Mouse (Mus musculus) lung, postnatal 0 days (tissue): Measurements from ENCODE around the gene Tmem100. TPM values are rescaled to one million over a fixed set of nuclear protein-coding genes. Genes with fewer than 3 reads are reported as not detected.

ENCODE experiments used
- ATAC-seq: fragments of 200-750 bp; cut with Nextera tagmentation; 2 replicates; pipeline ENCODE4 v1.8.0; 2017; ENCODE audit warnings: moderate library complexity
- DNase-seq: peaks from one replicate; pipeline ENCODE4 v3.0.0-alpha.2; 2016; ENCODE audit warnings: low spot score
- H3K27ac ChIP-seq: fragments of 300-500 bp; sonication (generic); 2 replicates; pipeline ENCODE4 v1.5.1; 2014; ENCODE audit warnings: antibody characterized with exemption, mild to moderate bottlenecking, low read length, mixed read lengths
- H3K27me3 ChIP-seq: fragments of 300-500 bp; sonication (generic); replicated peaks from 2 replicates; pipeline ENCODE4 v1.6.1; 2014; ENCODE audit warnings: low read length, mixed read lengths; ENCODE audit not compliant: insufficient read depth
- H3K36me3 ChIP-seq: fragments of 300-500 bp; sonication (generic); 2 replicates; pipeline ENCODE4 v1.6.1; 2014; ENCODE audit warnings: low read length, mixed read lengths; ENCODE audit not compliant: insufficient read depth
- H3K4me1 ChIP-seq: fragments of 300-500 bp; sonication (generic); 2 replicates; pipeline ENCODE4 v1.6.1; 2014; ENCODE audit warnings: antibody characterized with exemption, low read depth, low read length, mixed read lengths; ENCODE audit not compliant: insufficient read depth
- H3K4me2 ChIP-seq: fragments of 300-500 bp; sonication (generic); replicated peaks from 2 replicates; pipeline ENCODE4 v1.6.1; 2014; ENCODE audit warnings: low read depth, mild to moderate bottlenecking, low read length, moderate library complexity, mixed read lengths
- H3K4me3 ChIP-seq: fragments of 300-500 bp; sonication (generic); 2 replicates; pipeline ENCODE4 v1.5.1; 2014; ENCODE audit warnings: low read depth, low read length
- H3K9ac ChIP-seq: fragments of 300-500 bp; sonication (generic); replicated peaks from 2 replicates; pipeline ENCODE4 v1.6.1; 2014; ENCODE audit warnings: low read depth, mild to moderate bottlenecking
- H3K9me3 ChIP-seq: fragments of 300-500 bp; sonication (generic); 2 replicates; pipeline ENCODE4 v1.6.1; 2016; ENCODE audit warnings: low read length, mixed read lengths
- CTCF ChIP-seq: IDR thresholded peaks from 2 replicates; pipeline ENCODE4 v1.5.1; 2016; ENCODE audit warnings: antibody characterized with exemption, mild to moderate bottlenecking
- EP300 ChIP-seq: IDR thresholded peaks from 2 replicates; pipeline ENCODE4 v1.6.1; 2016; ENCODE audit warnings: antibody characterized with exemption, mild to moderate bottlenecking, control low read depth
- whole genome bisulfite sequencing: fragments of 180-500 bp; shearing (Covaris S2); extraction: QIAGEN DNeasy Blood & Tissue Kit; methylation state at CpG from one replicate; pipeline ENCODE4 v1.1.7; 2014; 5-methylcytosine and 5-hydroxymethylcytosine counted together
- polyA plus RNA-seq: library from polyadenylated mRNA; unstranded; fragments of >200 nt; fragmentation: Nextera tagmentation; extraction: Ambion mirVana; gene quantifications from 2 replicates; pipeline ENCODE4 v1.2.1, GENCODE M21; 2015

Tmem100 gene
- polyA plus RNA-seq, 1 experiment from 2014 or later = 283 TPM

DNA sequence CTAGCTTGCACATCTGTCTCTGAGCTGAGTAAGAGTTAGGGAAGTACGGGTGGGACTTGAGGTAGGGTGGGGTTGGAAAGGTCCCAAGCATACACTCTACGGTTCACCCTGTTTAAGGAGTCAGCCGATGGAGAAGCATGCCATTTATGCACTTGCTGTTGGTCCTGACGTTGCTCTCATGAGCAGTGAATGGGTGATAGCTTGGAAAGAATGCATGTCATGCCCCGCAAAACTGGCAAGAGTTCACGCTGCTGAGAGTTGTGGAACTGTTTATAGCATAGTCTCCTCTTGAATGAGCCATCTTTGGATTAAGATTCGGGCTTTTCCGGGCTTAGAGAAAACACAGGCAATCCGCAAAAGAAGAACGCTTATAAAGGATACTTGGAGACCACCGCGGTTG lies 4.5 kb downstream of the Tmem100 start:
- DNase-seq (no peak), ATAC-seq (no peak)
- Histone ChIP-seq H3K27ac (no peak overlapping the region), H3K9me3 (no peaks in the 10 kb centered on the region), H3K4me3 (no peak overlapping the region), H3K36me3 (no peaks in the 10 kb centered on the region), H3K9ac (no peak overlapping the region), H3K4me1 (peaks cover 3% of the 10 kb centered on the region; the same call in 1 of the 2 replicates), H3K4me2 (peak overlapping the region; percentile 8; the same call in 1 of the 2 replicates), H3K27me3 (no peaks in the 10 kb centered on the region)
- TF ChIP-seq EP300 (0 out of 2 replicates have a peak, but pooled peaks have one; percentile 27), CTCF (no peak)
- 56% methylated on average over 12 of the region's 12 CpGs for WGBS

DNA sequence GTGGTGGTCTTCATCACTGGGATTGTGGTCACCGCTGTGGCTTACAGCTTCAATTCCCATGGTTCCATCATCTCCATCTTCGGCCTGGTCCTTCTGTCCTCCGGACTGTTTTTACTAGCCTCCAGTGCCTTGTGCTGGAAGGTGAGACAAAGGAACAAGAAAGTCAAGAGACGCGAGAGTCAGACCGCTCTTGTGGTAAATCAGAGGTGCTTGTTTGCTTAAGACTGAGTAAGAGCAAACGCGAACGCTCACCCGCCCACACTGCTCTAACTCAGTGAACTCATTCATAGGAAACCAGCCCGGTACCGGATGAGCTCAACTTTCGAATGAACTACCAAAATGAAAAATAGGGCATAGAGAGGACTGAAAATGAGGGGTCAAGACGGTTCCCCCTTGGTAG lies 5.4 kb downstream of the Tmem100 start:
- Histone ChIP-seq H3K4me2 (no peak overlapping the region), H3K4me1 (no peaks in the 10 kb centered on the region), H3K27ac (no peak overlapping the region), H3K9ac (no peak overlapping the region), H3K4me3 (no peak overlapping the region), H3K36me3 (no peaks in the 10 kb centered on the region), H3K27me3 (no peaks in the 10 kb centered on the region), H3K9me3 (no peaks in the 10 kb centered on the region)
- DNase-seq (peak; percentile 67), ATAC-seq (no peak)
- TF ChIP-seq EP300 (no peak), CTCF (no peak)
- 70% methylated on average over 14 of the region's 14 CpGs for WGBS

DNA sequence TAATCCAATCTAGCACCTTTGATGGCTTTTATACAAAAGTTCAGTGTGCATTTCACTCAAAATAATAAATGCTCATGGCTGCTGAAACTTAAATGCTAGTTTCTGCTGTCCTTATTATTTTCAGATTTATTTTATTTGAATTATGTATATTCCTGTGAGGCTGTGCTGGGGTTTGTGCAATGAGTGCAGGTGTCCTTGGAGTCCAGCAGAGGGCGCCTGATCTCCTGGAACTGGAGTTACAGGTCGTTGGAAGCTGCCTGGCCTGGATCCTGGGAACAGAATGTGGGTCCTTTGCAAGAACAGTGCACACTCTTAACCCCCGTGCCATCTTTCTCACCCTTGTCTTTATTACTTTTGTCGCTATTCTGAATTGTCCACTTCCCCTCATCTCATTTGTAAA lies 6.3 kb downstream of the Tmem100 start:
- DNase-seq = no peak
- no peak overlapping the region for H3K27ac ChIP-seq
- WGBS = 86% methylated on average over 4 of the region's 4 CpGs

DNA sequence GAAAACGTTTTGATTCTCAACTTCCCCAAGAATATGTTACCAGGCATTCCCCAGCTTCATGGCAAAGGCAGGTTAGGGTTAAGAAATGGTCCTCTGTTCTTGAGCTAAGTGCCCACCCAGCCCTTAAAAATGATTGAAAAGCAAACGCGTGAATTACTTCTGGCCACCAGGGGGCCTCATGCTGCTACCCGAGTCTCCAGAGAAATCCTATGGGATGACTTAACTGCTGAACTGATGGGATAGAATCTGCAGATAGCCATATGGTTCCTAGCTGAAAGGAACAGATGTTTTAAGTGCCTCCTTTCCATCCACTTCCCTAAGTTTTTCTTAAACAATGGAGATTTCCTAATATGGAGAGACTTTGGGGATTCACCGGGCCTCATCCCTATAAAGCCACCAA lies 7.9 kb downstream of the Tmem100 start:
- Histone ChIP-seq H3K4me2 (no peak overlapping the region), H3K27me3 (no peaks in the 10 kb centered on the region), H3K9ac (no peak overlapping the region), H3K4me1 (no peaks in the 10 kb centered on the region), H3K4me3 (no peak overlapping the region), H3K27ac (no peak overlapping the region; the same call in 1 of the 2 replicates), H3K36me3 (no peaks in the 10 kb centered on the region), H3K9me3 (no peaks in the 10 kb centered on the region)
- WGBS = 21% methylated on average over 5 of the region's 5 CpGs
- ATAC-seq (peak; percentile 46), DNase-seq (peak; percentile 86)
- TF ChIP-seq CTCF = peak; percentile 85
- TF ChIP-seq EP300 = no peak

More for the DNA sequence above, 6.3 kb downstream of the Tmem100 start:
- H3K36me3 ChIP-seq = no peaks in the 10 kb centered on the region
- H3K4me1 ChIP-seq = no peaks in the 10 kb centered on the region
- H3K9me3 ChIP-seq = no peaks in the 10 kb centered on the region
- no peak overlapping the region for H3K9ac ChIP-seq
- no peak for ATAC-seq
- TF ChIP-seq EP300 = no peak
- TF ChIP-seq CTCF = peak; percentile 57
- no peak overlapping the region for H3K4me2 ChIP-seq
- no peak overlapping the region for H3K4me3 ChIP-seq
- no peaks in the 10 kb centered on the region for H3K27me3 ChIP-seq

DNA sequence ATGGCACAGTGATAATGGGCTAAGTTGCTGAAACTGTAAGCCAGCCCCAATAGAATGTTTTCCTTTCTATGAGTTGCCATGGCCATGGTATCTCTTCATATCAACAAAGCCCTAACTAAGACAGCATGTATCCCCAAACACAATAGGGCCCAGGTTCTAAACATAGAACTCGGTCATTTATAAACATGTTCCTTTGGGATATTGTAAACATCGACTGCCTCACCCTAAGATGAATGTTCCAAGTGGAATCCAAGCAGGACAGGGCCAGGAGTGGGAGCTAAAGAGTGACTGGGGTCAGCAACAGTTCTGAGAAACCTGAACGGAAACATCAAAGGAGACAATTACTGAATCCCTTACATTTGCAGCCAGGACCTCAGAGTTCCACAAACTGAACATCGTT lies 14.3 kb downstream of the Tmem100 start:
- 61% methylated on average over 4 of the region's 4 CpGs for WGBS
- TF ChIP-seq CTCF (peak; percentile 39), EP300 (peak; percentile 100)
- H3K9ac ChIP-seq = no peak overlapping the region
- H3K36me3 ChIP-seq = no peaks in the 10 kb centered on the region
- no peaks in the 10 kb centered on the region for H3K27me3 ChIP-seq
- ATAC-seq (peak; percentile 92), DNase-seq (peak; percentile 71)
- H3K27ac ChIP-seq = peak overlapping the region; percentile 76
- no peak overlapping the region for H3K4me3 ChIP-seq
- no peaks in the 10 kb centered on the region for H3K9me3 ChIP-seq
- H3K4me2 ChIP-seq = no peak overlapping the region
- H3K4me1 ChIP-seq = no peaks in the 10 kb centered on the region

DNA sequence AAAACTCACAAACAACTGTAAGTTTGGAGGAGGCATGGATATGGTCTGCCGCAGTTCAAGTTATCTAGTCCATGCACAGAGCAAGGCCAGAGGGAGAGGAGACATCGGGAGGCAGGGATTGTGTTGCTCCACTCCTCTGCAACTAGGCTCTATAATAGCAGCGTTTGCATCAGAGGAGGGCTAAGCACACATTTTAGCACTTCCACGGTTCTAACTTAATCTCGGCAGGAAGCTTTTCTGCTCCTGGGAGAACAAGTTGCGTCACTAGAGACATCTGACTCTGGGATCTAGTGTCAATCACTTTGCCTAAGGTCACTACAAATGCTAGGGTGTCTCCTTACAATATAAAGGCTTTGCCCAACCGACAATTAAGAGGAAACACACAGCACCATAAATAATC lies 16.1 kb downstream of the Tmem100 start:
- ATAC-seq (no peak), DNase-seq (no peak)
- TF ChIP-seq CTCF = no peak
- no peak for TF ChIP-seq EP300
- Histone ChIP-seq H3K9ac (no peak overlapping the region), H3K36me3 (no peaks in the 10 kb centered on the region), H3K4me1 (no peaks in the 10 kb centered on the region), H3K9me3 (no peaks in the 10 kb centered on the region), H3K4me2 (no peak overlapping the region), H3K27me3 (no peaks in the 10 kb centered on the region), H3K27ac (no peak overlapping the region), H3K4me3 (no peak overlapping the region)
- 44% methylated on average over 7 of the region's 7 CpGs for WGBS

DNA sequence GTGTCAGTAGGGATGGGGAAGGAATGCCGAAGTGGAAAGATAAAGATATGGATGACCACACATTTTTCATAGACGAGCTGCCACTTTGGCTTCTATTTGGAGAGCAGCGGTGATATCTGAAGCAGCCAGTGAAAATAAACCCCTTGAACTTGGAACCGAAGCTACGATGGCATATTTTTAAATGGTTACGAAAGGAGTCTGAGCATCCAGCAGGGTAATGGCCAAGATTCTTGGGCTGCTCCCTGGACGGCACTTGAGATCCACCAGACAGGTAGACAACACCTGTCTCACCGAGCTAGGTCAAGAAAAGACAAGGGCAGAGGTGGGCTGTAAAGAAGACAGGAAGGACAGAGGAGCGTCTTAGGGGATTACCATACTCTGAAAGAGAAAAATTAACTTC lies 17.1 kb downstream of the Tmem100 start:
- no peaks in the 10 kb centered on the region for H3K9me3 ChIP-seq
- no peak for ATAC-seq
- TF ChIP-seq EP300 = no peak
- TF ChIP-seq CTCF = no peak
- no peak overlapping the region for H3K9ac ChIP-seq
- 45% methylated on average over 9 of the region's 9 CpGs for WGBS
- no peaks in the 10 kb centered on the region for H3K36me3 ChIP-seq
- H3K4me3 ChIP-seq = no peak overlapping the region
- no peak overlapping the region for H3K27ac ChIP-seq
- no peak for DNase-seq
- no peaks in the 10 kb centered on the region for H3K4me1 ChIP-seq
- H3K4me2 ChIP-seq = no peak overlapping the region
- no peaks in the 10 kb centered on the region for H3K27me3 ChIP-seq
